Mouse (Mus musculus) hindbrain, embryonic 16.5 days (tissue): ENCODE data around the gene Dcaf8. TPM values are rescaled to one million over a fixed set of nuclear protein-coding genes. Genes with fewer than 3 reads are reported as not detected.

Source experiments
- ATAC-seq: fragments of 200-750 bp; cut with Nextera tagmentation; 2 replicates; pipeline ENCODE4 v1.8.0; 2017; ENCODE audit warnings: moderate TSS enrichment, moderate library complexity
- H3K27ac ChIP-seq: fragments of 300-500 bp; sonication (generic); 2 replicates; pipeline ENCODE4 v1.5.1; 2014; ENCODE audit warnings: low read depth, mild to moderate bottlenecking, control low read depth, low read length, moderate library complexity
- H3K27me3 ChIP-seq: fragments of 300-500 bp; sonication (generic); replicated peaks from 2 replicates; pipeline ENCODE4 v1.6.1; 2014; ENCODE audit warnings: low read length; ENCODE audit not compliant: control insufficient read depth, insufficient read depth
- H3K36me3 ChIP-seq: fragments of 300-500 bp; sonication (generic); 2 replicates; pipeline ENCODE4 v1.6.1; 2014; ENCODE audit warnings: mild to moderate bottlenecking, low read length, moderate library complexity, mixed read lengths; ENCODE audit not compliant: control insufficient read depth, insufficient read depth
- H3K4me1 ChIP-seq: fragments of 300-500 bp; sonication (generic); 2 replicates; pipeline ENCODE4 v1.6.1; 2014; ENCODE audit warnings: low read depth, low read length; ENCODE audit not compliant: control insufficient read depth, insufficient read depth
- H3K4me2 ChIP-seq: fragments of 300-500 bp; sonication (generic); 2 replicates; pipeline ENCODE4 v1.6.1; 2014; ENCODE audit warnings: mild to moderate bottlenecking, low read length, control low read depth, moderate library complexity
- H3K4me3 ChIP-seq: fragments of 300-500 bp; sonication (generic); 2 replicates; pipeline ENCODE4 v1.5.1; 2014; ENCODE audit warnings: mild to moderate bottlenecking, low read length, control low read depth, moderate library complexity
- H3K9ac ChIP-seq: fragments of 300-500 bp; sonication (generic); 2 replicates; pipeline ENCODE4 v1.6.1; 2014; ENCODE audit warnings: low read depth, mild to moderate bottlenecking, control low read depth, low read length, moderate library complexity
- H3K9me3 ChIP-seq: fragments of 300-500 bp; sonication (generic); 2 replicates; pipeline ENCODE4 v1.6.1; 2014; ENCODE audit warnings: mild to moderate bottlenecking, low read length, moderate library complexity; ENCODE audit not compliant: control insufficient read depth
- whole genome bisulfite sequencing: fragments of 180-500 bp; shearing (Covaris S2); extraction: QIAGEN DNeasy Blood & Tissue Kit; methylation state at CpG from one replicate; pipeline ENCODE4 v1.1.7; 2014; 5-methylcytosine and 5-hydroxymethylcytosine counted together
- polyA plus RNA-seq: library from polyadenylated mRNA; unstranded; fragments of >200 nt; fragmentation: Nextera tagmentation; extraction: Ambion mirVana; gene quantifications from 2 replicates; pipeline ENCODE4 v1.2.1, GENCODE M21; 2015

Dcaf8 gene
- polyA plus RNA-seq, 1 experiment from 2014 or later, result 86.6 TPM

DNA sequence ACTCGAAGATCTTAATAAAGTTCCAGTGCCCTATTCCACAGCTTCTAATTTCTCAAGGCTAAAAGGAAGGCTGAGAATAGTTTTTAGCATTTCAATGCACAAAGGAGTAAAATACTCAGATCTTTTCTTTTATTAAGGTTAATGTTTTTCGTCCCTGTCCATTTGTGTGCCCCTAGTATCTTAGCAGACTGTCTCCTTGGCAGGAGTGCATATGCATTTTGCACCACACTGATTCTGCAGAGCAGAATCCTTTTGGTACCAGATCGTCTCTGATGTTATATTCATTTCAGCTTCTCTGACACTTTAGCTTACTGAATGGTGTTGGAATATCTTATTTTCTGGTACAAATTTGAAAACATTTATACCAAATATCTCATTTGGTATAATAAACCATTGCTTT, 33.9 kb downstream of the Dcaf8 start:
- Histone ChIP-seq H3K4me1 (no peaks in the 10 kb centered on the region), H3K4me3 (no peak overlapping the region), H3K9ac (no peak overlapping the region), H3K27me3 (no peaks in the 10 kb centered on the region), H3K27ac (no peak overlapping the region), H3K36me3 (peaks cover 23% of the 10 kb centered on the region), H3K4me2 (no peak overlapping the region), H3K9me3 (no peaks in the 10 kb centered on the region)
- 95% methylated on average over 3 of the region's 3 CpGs for WGBS
- ATAC-seq, result no peak

DNA sequence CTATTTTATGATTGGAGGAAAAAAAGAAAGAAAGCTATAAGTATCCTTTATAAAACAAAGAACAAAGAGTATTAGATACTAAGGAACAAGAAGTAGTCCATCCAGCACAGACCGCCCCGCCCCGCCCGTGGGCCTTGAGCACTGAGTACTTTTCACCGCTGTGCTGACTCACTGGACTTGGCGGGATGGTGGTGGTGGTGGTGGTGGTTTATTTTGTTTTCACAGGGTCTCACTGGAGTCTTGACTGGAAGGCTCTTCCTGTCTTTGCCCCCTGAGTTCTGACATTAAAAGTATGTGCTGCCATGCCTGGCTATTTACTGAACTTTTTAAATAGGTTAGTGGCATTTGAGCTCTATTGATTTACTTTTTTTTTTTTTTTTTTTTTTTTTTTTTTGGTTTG, 35.2 kb downstream of the Dcaf8 start:
- H3K4me2 ChIP-seq, result no peak overlapping the region
- no peak for ATAC-seq
- no peaks in the 10 kb centered on the region for H3K27me3 ChIP-seq
- H3K4me1 ChIP-seq, result no peaks in the 10 kb centered on the region
- no peak overlapping the region for H3K27ac ChIP-seq
- H3K9me3 ChIP-seq, result no peaks in the 10 kb centered on the region
- H3K36me3 ChIP-seq, result peaks cover 30% of the 10 kb centered on the region
- no peak overlapping the region for H3K4me3 ChIP-seq
- WGBS, result 97% methylated on average over 6 of the region's 6 CpGs
- no peak overlapping the region for H3K9ac ChIP-seq

DNA sequence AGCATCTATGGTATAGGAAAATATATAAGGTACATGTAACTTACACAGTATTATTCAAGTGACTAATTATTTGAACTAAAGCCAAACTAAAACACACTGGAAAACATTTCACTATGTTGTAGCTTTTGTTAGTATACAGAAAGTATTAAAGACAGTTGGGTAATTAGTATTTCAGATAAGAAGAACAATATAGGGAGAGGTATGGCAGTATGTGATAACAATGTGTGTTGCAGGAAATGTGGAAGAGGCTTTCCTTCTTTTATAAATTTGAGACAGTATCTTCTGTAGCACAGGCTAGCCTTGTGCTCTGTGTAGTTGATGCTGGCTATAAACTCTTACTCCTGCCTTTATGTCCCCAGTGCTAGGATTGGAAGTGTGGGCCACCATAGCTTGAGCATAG, 36.0 kb downstream of the Dcaf8 start:
- Histone ChIP-seq H3K4me3 (no peak overlapping the region), H3K27ac (no peak overlapping the region), H3K9me3 (no peaks in the 10 kb centered on the region), H3K36me3 (peaks cover 32% of the 10 kb centered on the region), H3K4me2 (no peak overlapping the region), H3K9ac (no peak overlapping the region), H3K4me1 (no peaks in the 10 kb centered on the region), H3K27me3 (no peaks in the 10 kb centered on the region)
- ATAC-seq, result no peak

DNA sequence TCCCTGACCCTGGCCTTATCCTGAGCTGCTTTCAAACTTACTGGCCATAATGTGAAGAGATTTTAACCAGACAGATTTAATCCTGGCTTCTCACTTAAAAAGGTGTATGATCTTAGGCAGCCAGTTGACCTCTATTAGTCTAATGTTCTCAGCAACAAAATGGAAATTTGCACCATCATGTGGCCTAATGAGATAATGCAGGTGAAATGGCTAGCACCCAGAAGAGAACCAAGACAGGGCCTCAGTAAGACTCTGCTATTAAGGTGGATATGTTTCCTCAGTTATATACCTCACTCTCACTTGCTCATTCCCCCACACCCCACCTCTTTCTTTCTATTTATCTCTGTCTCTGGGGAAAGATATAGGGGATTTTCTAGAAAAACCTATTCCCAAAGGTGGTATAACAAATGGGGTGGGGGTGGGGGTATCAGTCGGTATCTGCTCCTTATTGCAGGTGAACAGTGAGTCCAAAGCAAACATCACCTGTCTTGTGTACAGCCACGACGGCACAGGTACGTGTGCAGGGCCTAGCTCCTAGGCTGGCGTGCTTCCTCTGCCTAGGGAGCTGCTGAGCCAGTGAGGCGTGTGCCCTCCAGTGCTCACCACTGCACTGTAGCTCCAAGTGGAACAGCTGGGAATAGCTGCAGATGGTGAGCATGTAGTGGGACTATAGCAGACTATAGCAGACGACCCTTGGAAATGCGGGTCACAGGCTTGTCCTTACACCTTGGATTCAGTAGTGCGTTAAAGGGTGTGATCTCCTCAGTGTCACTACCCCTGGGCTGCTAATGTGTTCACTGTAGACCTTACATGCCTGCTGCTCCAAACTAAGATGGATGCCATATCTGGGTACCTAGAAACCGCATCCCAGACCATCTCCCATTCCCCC, 38.8 kb downstream of the Dcaf8 start:
- Histone ChIP-seq H3K4me3 (no peak overlapping the region), H3K9ac (no peak overlapping the region), H3K4me2 (no peak overlapping the region), H3K9me3 (no peaks in the 10 kb centered on the region), H3K27me3 (no peaks in the 10 kb centered on the region), H3K27ac (no peak overlapping the region), H3K4me1 (no peaks in the 10 kb centered on the region), H3K36me3 (peaks cover 27% of the 10 kb centered on the region)
- WGBS, result 93% methylated on average over 10 of the region's 10 CpGs
- peak; percentile 48; the same call in 1 of the 2 replicates for ATAC-seq

DNA sequence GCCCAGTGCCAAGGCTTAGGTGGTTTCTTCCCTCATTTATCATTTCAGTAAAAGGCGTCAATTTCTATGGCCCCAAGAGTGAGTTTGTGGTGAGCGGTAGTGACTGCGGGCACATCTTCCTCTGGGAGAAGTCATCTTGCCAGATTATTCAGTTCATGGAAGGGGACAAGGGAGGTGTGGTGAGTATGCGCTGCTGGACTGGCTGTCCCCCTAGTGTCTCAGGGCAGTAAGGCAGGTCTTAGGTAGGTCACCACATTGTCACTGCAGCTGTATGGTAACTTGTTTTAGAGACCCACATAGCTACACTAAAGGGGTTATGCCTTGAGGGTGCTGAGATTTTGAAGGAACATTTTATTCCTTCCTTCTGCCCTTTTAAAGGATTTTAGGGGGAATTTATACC, 41.0 kb downstream of the Dcaf8 start:
- Histone ChIP-seq H3K27me3 (no peaks in the 10 kb centered on the region), H3K36me3 (peaks cover 30% of the 10 kb centered on the region), H3K9me3 (no peaks in the 10 kb centered on the region), H3K4me1 (no peaks in the 10 kb centered on the region), H3K27ac (no peak overlapping the region), H3K9ac (no peak overlapping the region), H3K4me3 (no peak overlapping the region), H3K4me2 (no peak overlapping the region)
- 56% methylated on average over 4 of the region's 4 CpGs for WGBS
- 0 out of 2 replicates have a peak, but pooled peaks have one; percentile 42 for ATAC-seq

DNA sequence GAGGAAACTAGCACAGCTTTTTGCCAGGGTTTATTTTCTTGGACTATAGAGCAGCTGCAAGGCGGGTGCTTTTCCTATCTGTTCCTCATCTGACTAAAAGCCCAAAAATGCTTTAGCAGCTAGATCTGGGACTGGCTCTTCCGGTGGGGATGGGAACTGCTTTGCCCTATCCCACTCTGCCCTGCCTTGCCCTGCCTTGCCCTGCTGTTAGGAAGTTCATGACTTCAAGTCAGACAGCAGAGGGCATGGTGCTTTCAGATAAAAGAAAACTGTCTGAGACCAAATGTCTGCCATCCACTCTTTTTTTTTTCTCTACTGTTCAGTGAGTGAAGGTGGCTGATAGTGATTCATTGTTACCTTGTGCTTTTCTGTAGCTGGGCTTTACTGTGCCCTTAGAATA, 43.7 kb downstream of the Dcaf8 start:
- no peak overlapping the region for H3K4me3 ChIP-seq
- H3K27ac ChIP-seq, result no peak overlapping the region
- 92% methylated on average over 2 of the region's 2 CpGs for WGBS
- ATAC-seq, result no peak
- H3K4me2 ChIP-seq, result no peak overlapping the region
- H3K4me1 ChIP-seq, result no peaks in the 10 kb centered on the region
- H3K9me3 ChIP-seq, result no peaks in the 10 kb centered on the region
- peaks cover 32% of the 10 kb centered on the region for H3K36me3 ChIP-seq
- H3K9ac ChIP-seq, result no peak overlapping the region
- H3K27me3 ChIP-seq, result no peaks in the 10 kb centered on the region

DNA sequence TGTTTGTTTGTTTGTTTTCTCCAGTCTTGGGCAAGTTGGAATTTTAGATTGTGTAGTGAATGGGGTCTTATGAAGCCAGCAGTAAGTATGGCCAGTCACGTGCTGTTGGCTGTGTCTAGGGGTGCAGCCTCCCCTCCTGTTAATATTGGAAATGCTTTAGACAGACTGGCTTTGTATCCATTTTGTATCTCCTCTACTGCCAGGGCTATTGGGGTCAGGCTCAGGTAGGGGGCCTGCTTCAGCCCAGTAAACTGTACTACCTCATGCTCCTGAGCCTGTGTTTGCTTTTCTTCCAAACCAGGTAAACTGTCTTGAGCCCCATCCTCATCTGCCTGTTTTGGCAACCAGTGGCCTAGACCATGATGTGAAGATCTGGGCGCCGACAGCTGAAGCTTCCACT, 44.3 kb downstream of the Dcaf8 start:
- Histone ChIP-seq H3K4me2 (no peak overlapping the region), H3K4me1 (no peaks in the 10 kb centered on the region), H3K9me3 (no peaks in the 10 kb centered on the region), H3K27me3 (no peaks in the 10 kb centered on the region), H3K27ac (no peak overlapping the region), H3K36me3 (peaks cover 32% of the 10 kb centered on the region), H3K4me3 (no peak overlapping the region), H3K9ac (no peak overlapping the region)
- WGBS, result 81% methylated on average over 3 of the region's 3 CpGs
- no peak for ATAC-seq

DNA sequence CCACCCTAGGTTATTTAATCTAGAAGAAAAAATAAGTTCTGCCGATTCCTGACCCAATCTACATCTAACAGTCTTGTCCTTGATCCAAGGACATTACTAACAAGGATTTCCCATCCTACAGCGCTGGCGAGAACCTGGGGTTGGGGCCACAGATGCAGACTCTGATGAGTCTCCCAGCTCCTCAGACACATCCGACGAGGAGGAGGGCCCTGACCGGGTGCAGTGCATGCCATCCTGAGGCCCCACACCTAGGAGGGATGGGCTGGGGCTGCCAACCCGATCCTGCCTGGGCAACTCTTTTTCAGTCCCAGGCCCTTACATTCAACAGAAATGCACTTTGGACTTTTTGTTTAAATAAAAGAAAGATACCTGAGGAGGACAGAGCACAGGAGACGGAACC, 46.6 kb downstream of the Dcaf8 start:
- Histone ChIP-seq H3K9ac (no peak overlapping the region; the same call in 1 of the 2 replicates), H3K9me3 (no peaks in the 10 kb centered on the region), H3K4me1 (no peaks in the 10 kb centered on the region; the same call in 1 of the 2 replicates), H3K27ac (no peak overlapping the region), H3K27me3 (no peaks in the 10 kb centered on the region), H3K4me3 (no peak overlapping the region), H3K36me3 (peaks cover 40% of the 10 kb centered on the region), H3K4me2 (no peak overlapping the region)
- ATAC-seq, result no peak
- 71% methylated on average over 8 of the region's 8 CpGs for WGBS

DNA sequence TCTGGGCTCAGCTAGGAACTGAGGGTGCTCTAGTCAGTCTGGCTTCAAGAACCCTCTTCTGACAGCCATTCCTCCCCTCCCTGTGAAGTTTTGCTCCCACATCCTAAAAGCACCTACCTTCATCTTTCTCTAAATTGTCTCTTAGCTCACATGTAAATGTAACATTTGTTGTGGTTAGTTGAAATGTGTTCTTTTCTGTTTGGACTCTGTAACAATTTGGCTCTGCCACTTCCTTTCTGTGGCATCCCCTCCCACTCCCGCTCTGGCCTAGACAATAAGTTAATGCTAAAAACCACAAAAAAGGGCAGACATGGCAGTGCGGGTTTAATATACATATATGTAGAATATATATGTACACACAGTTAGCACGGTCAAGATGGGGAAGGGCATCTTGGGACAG, 49.3 kb downstream of the Dcaf8 start:
- Histone ChIP-seq H3K27me3 (no peaks in the 10 kb centered on the region), H3K4me1 (peaks cover 23% of the 10 kb centered on the region), H3K9ac (no peak overlapping the region), H3K9me3 (no peaks in the 10 kb centered on the region), H3K36me3 (peaks cover 46% of the 10 kb centered on the region), H3K27ac (no peak overlapping the region), H3K4me2 (no peak overlapping the region), H3K4me3 (no peak overlapping the region)
- ATAC-seq, result no peak
- 87% methylated on average over 3 of the region's 3 CpGs for WGBS
